Mouse (Mus musculus) forebrain, embryonic 14.5 days (tissue): ENCODE measurements around the gene Scfd2. TPM values are rescaled to one million over a fixed set of nuclear protein-coding genes. Genes with fewer than 3 reads are reported as not detected.

Experiments
- ATAC-seq: fragments of 200-750 bp; cut with Nextera tagmentation; 2 replicates; pipeline ENCODE4 v1.8.0; 2017; ENCODE audit warnings: mild to moderate bottlenecking, moderate library complexity
- DNase-seq: peaks from one replicate; pipeline ENCODE4 v3.0.0-alpha.2; 2015; ENCODE audit warnings: low spot score
- H3K27ac ChIP-seq: fragments of 300-500 bp; sonication (generic); 2 replicates; pipeline ENCODE4 v1.5.1; 2014; ENCODE audit warnings: low read depth, mild to moderate bottlenecking, control low read depth, low read length, moderate library complexity
- H3K27me3 ChIP-seq: fragments of 300-500 bp; sonication (generic); replicated peaks from 2 replicates; pipeline ENCODE4 v1.6.1; 2014; ENCODE audit warnings: low read length, control low read depth, mixed read lengths; ENCODE audit not compliant: control insufficient read depth, insufficient read depth
- H3K36me3 ChIP-seq: fragments of 300-500 bp; sonication (generic); 2 replicates; pipeline ENCODE4 v1.6.1; 2014; ENCODE audit warnings: low read length, control low read depth; ENCODE audit not compliant: control insufficient read depth, insufficient read depth
- H3K4me1 ChIP-seq: fragments of 300-500 bp; sonication (generic); 2 replicates; pipeline ENCODE4 v1.6.1; 2014; ENCODE audit warnings: antibody characterized with exemption, low read length, control low read depth; ENCODE audit not compliant: control insufficient read depth, insufficient read depth
- H3K4me2 ChIP-seq: fragments of 300-500 bp; sonication (generic); 2 replicates; pipeline ENCODE4 v1.6.1; 2014; ENCODE audit warnings: mild to moderate bottlenecking, control low read depth, low read length
- H3K4me3 ChIP-seq: fragments of 300-500 bp; sonication (generic); 2 replicates; pipeline ENCODE4 v1.5.1; 2014; ENCODE audit warnings: low read depth, low read length, control low read depth
- H3K9ac ChIP-seq: fragments of 300-500 bp; sonication (generic); 2 replicates; pipeline ENCODE4 v1.6.1; 2014; ENCODE audit warnings: mild to moderate bottlenecking, low read length, control low read depth, moderate library complexity
- H3K9me3 ChIP-seq: fragments of 300-500 bp; sonication (generic); replicated peaks from 2 replicates; pipeline ENCODE4 v1.6.1; 2016; ENCODE audit warnings: low read length, control low read depth, mixed read lengths; ENCODE audit not compliant: control insufficient read depth
- WGBS: fragments of 180-500 bp; shearing (Covaris S2); extraction: QIAGEN DNeasy Blood & Tissue Kit; methylation state at CpG from one replicate; pipeline ENCODE4 v1.1.7; 2014; 5-methylcytosine and 5-hydroxymethylcytosine counted together
- polyA plus RNA-seq: library from polyadenylated mRNA; unstranded; fragments of >200 nt; fragmentation: Nextera tagmentation; extraction: Ambion mirVana; gene quantifications from 2 replicates; pipeline ENCODE4 v1.2.1, GENCODE M21; 2014

Scfd2 gene
- polyA plus RNA-seq, 1 experiment from 2014 or later = 18.6 TPM

GRCm38 (mm10) chr5:74256705-74257104 lies 274.9 kb downstream of the Scfd2 start:
- no peaks in the 10 kb centered on the region for H3K27me3 ChIP-seq

GRCm38 (mm10) chr5:74254996-74255395 lies 276.6 kb downstream of the Scfd2 start:
- H3K9ac ChIP-seq = no peak overlapping the region
- WGBS = 72% methylated on average over 1 of the region's 1 CpGs
- no peak for DNase-seq
- no peak overlapping the region for H3K4me2 ChIP-seq
- no peak overlapping the region for H3K27ac ChIP-seq
- H3K27me3 ChIP-seq = no peaks in the 10 kb centered on the region
- H3K4me1 ChIP-seq = no peaks in the 10 kb centered on the region
- H3K4me3 ChIP-seq = no peak overlapping the region
- no peaks in the 10 kb centered on the region for H3K9me3 ChIP-seq
- no peak for ATAC-seq
- no peaks in the 10 kb centered on the region for H3K36me3 ChIP-seq

More at GRCm38 (mm10) chr5:74256705-74257104, 274.9 kb downstream of the Scfd2 start:
- Histone ChIP-seq H3K9ac (no peak overlapping the region), H3K4me1 (peaks cover 8% of the 10 kb centered on the region), H3K9me3 (no peaks in the 10 kb centered on the region), H3K4me2 (no peak overlapping the region), H3K27ac (no peak overlapping the region), H3K4me3 (no peak overlapping the region), H3K36me3 (no peaks in the 10 kb centered on the region)
- 81% methylated on average over 4 of the region's 4 CpGs for WGBS
- no peak for ATAC-seq
- no peak for DNase-seq

- Histone ChIP-seq H3K4me2 (no peak overlapping the region), H3K36me3 (no peaks in the 10 kb centered on the region), H3K4me1 (no peaks in the 10 kb centered on the region), H3K9ac (no peak overlapping the region), H3K9me3 (no peaks in the 10 kb centered on the region), H3K4me3 (no peak overlapping the region), H3K27ac (no peak overlapping the region), H3K27me3 (no peaks in the 10 kb centered on the region)
- ATAC-seq (no peak), DNase-seq (no peak)
- WGBS = 88% methylated on average over 7 of the region's 7 CpGs
Measured at GRCm38 (mm10) chr5:74253724-74254328, 277.7 kb downstream of the Scfd2 start.

- Histone ChIP-seq H3K36me3 (no peaks in the 10 kb centered on the region), H3K4me2 (no peak overlapping the region), H3K4me1 (no peaks in the 10 kb centered on the region), H3K9ac (no peak overlapping the region), H3K27ac (no peak overlapping the region), H3K27me3 (no peaks in the 10 kb centered on the region), H3K9me3 (no peaks in the 10 kb centered on the region), H3K4me3 (no peak overlapping the region)
- ATAC-seq (peak; percentile 74; the same call in 1 of the 2 replicates), DNase-seq (peak; percentile 65)
- WGBS = 87% methylated on average over 6 of the region's 6 CpGs
Measured at GRCm38 (mm10) chr5:74252672-74253286, 278.8 kb downstream of the Scfd2 start.

GRCm38 (mm10) chr5:74250947-74251346 lies 280.6 kb downstream of the Scfd2 start:
- no peaks in the 10 kb centered on the region for H3K9me3 ChIP-seq
- no peak overlapping the region for H3K4me3 ChIP-seq
- ATAC-seq = no peak
- no peaks in the 10 kb centered on the region for H3K27me3 ChIP-seq
- H3K27ac ChIP-seq = no peak overlapping the region
- H3K36me3 ChIP-seq = no peaks in the 10 kb centered on the region
- no peak for DNase-seq
- 76% methylated on average over 2 of the region's 2 CpGs for WGBS
- H3K4me2 ChIP-seq = no peak overlapping the region
- 0 out of 2 replicates have a peak, but pooled peaks cover 3% of the 10 kb centered on the region for H3K4me1 ChIP-seq
- H3K9ac ChIP-seq = no peak overlapping the region

GRCm38 (mm10) chr5:74250308-74250707 lies 281.3 kb downstream of the Scfd2 start:
- ATAC-seq (no peak), DNase-seq (no peak)
- no peaks in the 10 kb centered on the region for H3K27me3 ChIP-seq
- H3K4me2 ChIP-seq = no peak overlapping the region
- no peak overlapping the region for H3K4me3 ChIP-seq
- 0 out of 2 replicates have a peak, but pooled peaks cover 3% of the 10 kb centered on the region for H3K4me1 ChIP-seq
- H3K36me3 ChIP-seq = no peaks in the 10 kb centered on the region
- no peaks in the 10 kb centered on the region for H3K9me3 ChIP-seq
- H3K27ac ChIP-seq = no peak overlapping the region
- 65% methylated on average over 7 of the region's 7 CpGs for WGBS
- H3K9ac ChIP-seq = no peak overlapping the region; the same call in 1 of the 2 replicates

GRCm38 (mm10) chr5:74249794-74250193 lies 281.8 kb downstream of the Scfd2 start:
- no peak for DNase-seq
- H3K9me3 ChIP-seq = no peaks in the 10 kb centered on the region
- no peaks in the 10 kb centered on the region for H3K36me3 ChIP-seq
- 0 out of 2 replicates have a peak, but pooled peaks cover 3% of the 10 kb centered on the region for H3K4me1 ChIP-seq
- H3K9ac ChIP-seq = no peak overlapping the region
- H3K4me3 ChIP-seq = no peak overlapping the region
- no peak overlapping the region for H3K27ac ChIP-seq
- no peaks in the 10 kb centered on the region for H3K27me3 ChIP-seq
- ATAC-seq = no peak
- WGBS = 60% methylated on average over 3 of the region's 3 CpGs
- no peak overlapping the region for H3K4me2 ChIP-seq

GRCm38 (mm10) chr5:74246971-74247370 lies 284.6 kb downstream of the Scfd2 start:
- DNase-seq (no peak), ATAC-seq (no peak)
- H3K4me2 ChIP-seq = no peak overlapping the region
- no peaks in the 10 kb centered on the region for H3K36me3 ChIP-seq
- no peaks in the 10 kb centered on the region for H3K9me3 ChIP-seq
- H3K4me3 ChIP-seq = no peak overlapping the region
- no peak overlapping the region for H3K27ac ChIP-seq
- H3K4me1 ChIP-seq = 0 out of 2 replicates have a peak, but pooled peaks cover 3% of the 10 kb centered on the region
- no peaks in the 10 kb centered on the region for H3K27me3 ChIP-seq
- WGBS = 89% methylated on average over 3 of the region's 3 CpGs
- H3K9ac ChIP-seq = no peak overlapping the region

GRCm38 (mm10) chr5:74246453-74246852 lies 285.1 kb downstream of the Scfd2 start:
- H3K4me2 ChIP-seq = no peak overlapping the region
- H3K27me3 ChIP-seq = no peaks in the 10 kb centered on the region
- H3K4me1 ChIP-seq = 0 out of 2 replicates have a peak, but pooled peaks cover 3% of the 10 kb centered on the region
- WGBS = 26% methylated on average over 4 of the region's 4 CpGs
- H3K9me3 ChIP-seq = no peaks in the 10 kb centered on the region
- H3K36me3 ChIP-seq = no peaks in the 10 kb centered on the region
- ATAC-seq = peak; percentile 12; the same call in 1 of the 2 replicates
- no peak overlapping the region for H3K27ac ChIP-seq
- no peak for DNase-seq
- no peak overlapping the region for H3K9ac ChIP-seq
- H3K4me3 ChIP-seq = no peak overlapping the region
